Mouse (Mus musculus) G1E (cell line): ENCODE data around the gene Tmub2. TPM values are rescaled to one million over a fixed set of nuclear protein-coding genes. Genes with fewer than 3 reads are reported as not detected.

ENCODE experiments used
- ATAC-seq: 2 replicates; pipeline ENCODE4 v1.8.0; 2016; ENCODE audit warnings: mild to moderate bottlenecking; ENCODE audit not compliant: insufficient number of reproducible peaks, poor library complexity, low FRiP score, severe bottlenecking; ENCODE audit errors: extremely low read depth
- DNase-seq: peaks from one replicate; pipeline ENCODE4 v3.0.0; 2012; ENCODE audit warnings: low spot score
- H3K27me3 ChIP-seq: 2 replicates; pipeline ENCODE4 v1.6.1; 2012; ENCODE audit warnings: mild to moderate bottlenecking, low read length, inconsistent platforms; ENCODE audit not compliant: insufficient read depth
- H3K36me3 ChIP-seq: replicated peaks from 2 replicates; pipeline ENCODE3; 2012; ENCODE audit warnings: mild to moderate bottlenecking, inconsistent platforms
- H3K4me1 ChIP-seq: 2 replicates; pipeline ENCODE4 v1.6.1; 2012; ENCODE audit warnings: low read depth, low read length, inconsistent platforms, mixed read lengths; ENCODE audit not compliant: insufficient read depth
- H3K4me3 ChIP-seq: 2 replicates; pipeline ENCODE4 v1.5.1; 2012; ENCODE audit warnings: low read depth, mild to moderate bottlenecking, inconsistent platforms, low read length, moderate library complexity, mixed read lengths
- H3K9me3 ChIP-seq: replicated peaks from 2 replicates; pipeline ENCODE4 v1.6.1; 2012; ENCODE audit warnings: inconsistent platforms
- CTCF ChIP-seq: IDR thresholded peaks from 2 replicates; pipeline ENCODE4 v1.5.1; 2012; ENCODE audit warnings: low read depth, low read length, inconsistent platforms, mixed read lengths
- GATA1 ChIP-seq: IDR thresholded peaks from 2 replicates; pipeline ENCODE4 v1.6.1; 2012; ENCODE audit warnings: borderline replicate concordance, low read length, inconsistent platforms, mixed read lengths
- GATA2 ChIP-seq: IDR thresholded peaks from 2 replicates; pipeline ENCODE4 v1.6.1; 2012; ENCODE audit warnings: low read depth, low read length, inconsistent platforms, borderline replicate concordance
- POLR2AphosphoS5 ChIP-seq: IDR thresholded peaks from 2 replicates; pipeline ENCODE4 v1.6.1; 2012; ENCODE audit warnings: low read depth, low read length, inconsistent platforms; ENCODE audit not compliant: insufficient replicate concordance
- TAL1 ChIP-seq: conservative IDR thresholded peaks from 2 replicates; pipeline ENCODE4 v1.6.1; 2012; ENCODE audit warnings: low read depth, low read length, inconsistent platforms, mixed read lengths
- polyA plus RNA-seq: library from polyadenylated mRNA; stranded (reverse); fragments of >175 nt; gene quantifications from 2 replicates; pipeline ENCODE4 v1.2.3, GENCODE M21; 2012
- total RNA-seq, 2 experiments: library from RNA; stranded (forward) in 1 of 2; stranded (reverse) in 1 of 2; fragments of 200-1000 nt in 1 of 2; fragments of >200 nt in 1 of 2; fragmentation: Nextera tagmentation in 1 of 2; gene quantifications; 2 replicates each; pipeline ENCODE4 v1.2.3; 2014 to 2017

Gene Tmub2
- total and polyA plus RNA-seq, 3 experiments = 17.9 to 30.3 (median 27.2) TPM

DNA sequence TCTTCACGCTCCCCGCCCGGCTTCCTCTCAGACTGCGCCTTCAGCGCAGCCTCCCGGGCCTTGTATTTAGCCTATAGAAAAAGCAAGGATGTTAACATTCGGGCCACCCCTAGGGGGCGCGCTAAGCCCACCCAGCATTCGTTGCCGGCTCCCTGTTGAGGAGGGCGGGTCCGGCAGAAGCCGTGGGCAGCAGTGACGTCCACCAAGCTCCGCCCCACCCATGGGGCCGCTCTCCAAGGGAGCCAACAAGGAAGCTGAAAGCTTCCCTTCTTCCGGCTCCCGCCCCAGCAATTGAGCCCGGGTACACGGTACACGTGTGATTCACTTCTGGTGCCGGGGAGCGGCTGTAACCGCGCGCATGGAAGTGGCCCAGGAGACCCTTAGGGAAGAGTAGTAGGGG lies 24.2 kb downstream of the Tmub2 start:
- DNase-seq (peak; percentile 92), ATAC-seq (peak; percentile 94)
- peaks cover 77% of the 10 kb centered on the region for H3K4me1 ChIP-seq
- H3K9me3 ChIP-seq = no peaks in the 10 kb centered on the region
- no peak for TF ChIP-seq POLR2AphosphoS5
- peak; percentile 79 for TF ChIP-seq CTCF
- H3K27me3 ChIP-seq = no peaks in the 10 kb centered on the region
- H3K36me3 ChIP-seq = peaks cover 99% of the 10 kb centered on the region
- peak overlapping the region; percentile 69 for H3K4me3 ChIP-seq

GRCm38 (mm10) chr11:102309821-102310617 lies 25.3 kb downstream of the Tmub2 start:
- Histone ChIP-seq H3K9me3 (no peaks in the 10 kb centered on the region), H3K36me3 (peaks cover 99% of the 10 kb centered on the region), H3K4me3 (peak overlapping the region; percentile 69; the same call in 1 of the 2 replicates), H3K4me1 (peaks cover 86% of the 10 kb centered on the region), H3K27me3 (no peaks in the 10 kb centered on the region)
- TF ChIP-seq GATA2 (no peak), CTCF (no peak), TAL1 (no peak), POLR2AphosphoS5 (no peak), GATA1 (no peak)
- DNase-seq (no peak), ATAC-seq (no peak)

GRCm38 (mm10) chr11:102310768-102311695 lies 26.3 kb downstream of the Tmub2 start:
- peak overlapping the region; percentile 69; the same call in 1 of the 2 replicates for H3K4me3 ChIP-seq
- no peaks in the 10 kb centered on the region for H3K9me3 ChIP-seq
- TF ChIP-seq GATA2 (no peak), POLR2AphosphoS5 (no peak), CTCF (no peak), GATA1 (no peak), TAL1 (no peak)
- no peak for ATAC-seq
- H3K27me3 ChIP-seq = no peaks in the 10 kb centered on the region
- no peak for DNase-seq
- H3K36me3 ChIP-seq = peaks cover 99% of the 10 kb centered on the region
- peaks cover 91% of the 10 kb centered on the region for H3K4me1 ChIP-seq

DNA sequence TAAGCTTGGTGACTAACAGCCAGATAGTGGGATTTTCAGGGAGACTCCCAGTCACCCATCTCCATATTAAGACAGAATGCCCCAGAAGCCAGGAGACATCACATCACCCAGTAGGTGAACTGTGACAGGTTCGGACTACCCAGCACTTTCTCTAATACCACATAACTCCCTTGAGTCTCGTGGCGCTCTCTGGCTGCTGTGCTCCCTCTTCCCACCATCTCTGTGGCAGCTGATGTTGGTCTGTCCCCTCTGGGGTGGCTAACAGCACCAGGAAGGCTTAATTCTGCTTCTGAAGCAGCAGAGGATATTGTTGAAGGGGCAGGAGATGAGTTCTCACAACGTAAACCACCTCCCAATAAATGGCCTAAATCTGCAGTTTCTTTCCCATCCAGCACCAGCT lies 27.2 kb downstream of the Tmub2 start:
- H3K9me3 ChIP-seq = no peaks in the 10 kb centered on the region
- TF ChIP-seq GATA2 (no peak), TAL1 (no peak), POLR2AphosphoS5 (no peak), GATA1 (no peak), CTCF (no peak)
- H3K4me3 ChIP-seq = no peak overlapping the region
- ATAC-seq = no peak
- peaks cover 86% of the 10 kb centered on the region for H3K4me1 ChIP-seq
- DNase-seq = no peak
- H3K36me3 ChIP-seq = peaks cover 92% of the 10 kb centered on the region
- H3K27me3 ChIP-seq = no peaks in the 10 kb centered on the region

DNA sequence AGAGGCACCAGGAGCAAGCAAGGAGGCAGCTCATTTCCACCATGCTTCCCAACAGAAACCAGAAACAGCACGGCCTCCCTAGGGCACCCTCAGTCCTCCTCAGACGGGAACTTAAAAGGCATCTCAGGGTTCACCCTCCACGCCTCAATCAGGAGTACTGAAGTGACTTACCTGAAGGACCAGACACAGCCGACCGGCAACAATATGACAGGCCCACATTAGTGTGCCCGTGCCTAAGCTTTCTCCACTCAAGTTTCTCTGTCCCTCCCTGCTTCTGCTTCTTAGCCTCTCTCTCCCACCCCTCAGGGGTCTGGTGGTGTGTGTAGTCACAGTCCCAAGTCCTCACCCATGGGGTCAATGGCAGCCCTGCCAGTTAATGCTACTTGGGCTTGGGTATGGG lies 27.9 kb downstream of the Tmub2 start:
- ATAC-seq (no peak), DNase-seq (no peak)
- H3K4me3 ChIP-seq = no peak overlapping the region
- TF ChIP-seq GATA2 (no peak), CTCF (no peak), TAL1 (no peak), POLR2AphosphoS5 (no peak), GATA1 (no peak)
- H3K9me3 ChIP-seq = no peaks in the 10 kb centered on the region
- H3K36me3 ChIP-seq = peaks cover 85% of the 10 kb centered on the region
- H3K27me3 ChIP-seq = no peaks in the 10 kb centered on the region
- H3K4me1 ChIP-seq = peaks cover 83% of the 10 kb centered on the region

- DNase-seq = no peak
- Histone ChIP-seq H3K4me1 (peaks cover 69% of the 10 kb centered on the region), H3K36me3 (peaks cover 69% of the 10 kb centered on the region), H3K4me3 (no peak overlapping the region; the same call in 1 of the 2 replicates), H3K27me3 (no peaks in the 10 kb centered on the region), H3K9me3 (no peaks in the 10 kb centered on the region)
- TF ChIP-seq CTCF (no peak), TAL1 (no peak)
- ATAC-seq = no peak
Observed at GRCm38 (mm10) chr11:102314321-102314720, 29.6 kb downstream of the Tmub2 start.
